Mouse (Mus musculus): Measurements from ENCODE around the gene Paqr5.

DNA sequence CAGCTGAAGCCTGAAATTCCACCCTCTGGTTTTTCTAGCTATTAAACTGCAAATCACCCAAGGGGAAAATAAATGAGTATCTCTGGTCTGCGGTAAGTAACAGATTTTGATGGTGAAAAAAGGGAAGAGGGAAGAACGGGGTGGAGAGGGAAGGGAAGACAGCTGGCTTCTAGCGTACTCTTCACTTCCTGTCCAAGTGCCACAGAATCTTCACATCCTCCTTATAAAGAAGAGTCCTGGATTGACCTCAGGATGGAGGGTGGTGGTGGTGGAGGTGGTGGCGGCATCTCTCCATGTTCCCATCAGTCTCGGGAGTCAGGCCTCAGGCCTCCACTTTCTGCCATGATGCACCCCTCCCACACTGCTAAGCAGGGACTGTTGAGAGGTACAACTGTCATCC is 44.8 kb downstream of the Paqr5 start:
- TF ChIP-seq EP300 (IDR thresholded peaks at IDR 0.05; ENCODE audit: low read depth) (no peak), CTCF (IDR thresholded peaks at IDR 0.05; ENCODE audit: low read depth) (no peak)

Data from liver, embryonic 14.5 days (tissue).